Mouse (Mus musculus) left cerebral cortex, adult 11 months (tissue): ENCODE data around the gene Psma6.

Experiments
- DNase-seq: peaks from one replicate; pipeline ENCODE4 v3.0.0; 2022; ENCODE audit warnings: low spot score

Gene Psma6

GRCm38 (mm10) chr12:55465401-55465983 lies 81.5 kb downstream of the Psma6 start:
- DNase-seq = no peak

- no peak for DNase-seq
These were observed 82.2 kb downstream of the Psma6 start for GRCm38 (mm10) chr12:55466088-55466701.

- DNase-seq = no peak
These were observed 82.8 kb downstream of the Psma6 start for GRCm38 (mm10) chr12:55466816-55467215.

- DNase-seq = no peak
These were observed 83.5 kb downstream of the Psma6 start for GRCm38 (mm10) chr12:55467331-55468180.
